Mouse (Mus musculus): ENCODE results near the gene Nans.

Nans gene

DNA sequence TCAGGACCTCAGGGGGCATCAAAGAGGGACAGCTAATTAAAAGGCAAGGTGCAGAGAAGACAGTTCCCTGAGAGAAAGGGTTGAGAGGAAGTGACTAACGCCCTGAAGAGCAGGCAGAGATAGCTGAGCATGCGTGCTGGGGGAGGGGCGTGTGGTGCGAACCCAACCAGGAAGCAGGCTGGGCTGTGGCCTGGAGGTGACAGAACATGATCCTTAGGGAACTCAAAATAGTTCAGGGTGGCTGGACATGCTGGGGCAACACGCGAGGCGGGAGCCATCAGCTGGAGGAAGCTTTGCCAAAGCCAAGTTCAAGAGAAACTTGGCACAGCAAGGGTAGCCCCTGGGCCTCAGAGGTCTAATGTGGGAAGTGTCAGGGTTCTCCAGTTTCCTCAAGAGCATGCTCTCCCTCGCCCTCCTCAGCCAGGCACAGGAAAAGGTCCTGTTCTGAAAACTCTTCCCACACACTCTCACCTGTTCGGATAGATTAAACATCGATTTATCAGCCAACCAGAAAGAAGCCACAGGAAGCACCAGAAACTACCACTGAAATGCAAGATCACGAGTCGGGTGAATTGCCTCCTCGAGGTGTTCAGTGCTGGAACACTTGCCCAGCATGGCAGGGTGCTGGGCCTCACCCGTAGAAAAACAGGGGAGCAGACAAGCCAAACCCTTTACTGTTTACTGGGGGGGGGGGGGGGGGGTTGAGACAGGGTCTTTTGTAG, 3.2 kb upstream of the Nans start:
- peak; percentile 28 for DNase-seq (ENCODE audit: extremely low read depth, low read depth, low spot score)

- DNase-seq (ENCODE audit: extremely low read depth, low read depth, low spot score): no peak
These were observed 1.7 kb upstream of the Nans start for GRCm38 (mm10) chr4:46487348-46487747.

- DNase-seq (ENCODE audit: extremely low read depth, low read depth, low spot score): no peak
These were observed 4.0 kb downstream of the Nans start for GRCm38 (mm10) chr4:46493071-46493470.

- no peak for DNase-seq (ENCODE audit: extremely low read depth, low read depth, low spot score)
These were observed 6.5 kb downstream of the Nans start for GRCm38 (mm10) chr4:46495543-46495942.

GRCm38 (mm10) chr4:46497286-46497892, 8.3 kb downstream of the Nans start:
- no peak for DNase-seq (ENCODE audit: extremely low read depth, low read depth, low spot score)

- DNase-seq (ENCODE audit: extremely low read depth, low read depth, low spot score): no peak
These were observed 9.5 kb downstream of the Nans start for GRCm38 (mm10) chr4:46498511-46498910.

DNA sequence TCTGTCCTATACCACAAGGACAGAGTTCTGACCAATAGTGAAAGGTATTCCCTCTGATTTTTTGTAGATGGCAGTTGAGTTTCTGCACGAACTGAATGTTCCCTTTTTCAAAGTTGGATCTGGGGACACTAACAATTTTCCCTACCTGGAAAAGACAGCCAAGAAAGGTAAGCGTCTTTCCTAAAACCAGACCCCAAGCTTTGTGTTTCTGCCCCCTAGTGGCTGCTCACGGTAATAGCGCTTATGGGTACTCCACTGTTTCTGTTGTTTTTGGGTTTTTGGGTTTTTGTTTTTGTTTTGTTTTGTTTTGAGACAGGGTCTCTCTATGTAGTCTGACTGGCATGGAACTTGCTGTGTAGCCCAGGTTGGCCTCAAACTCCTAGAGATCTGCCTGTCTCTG, 9.9 kb downstream of the Nans start:
- no peak for DNase-seq (ENCODE audit: extremely low read depth, low read depth, low spot score)

DNA sequence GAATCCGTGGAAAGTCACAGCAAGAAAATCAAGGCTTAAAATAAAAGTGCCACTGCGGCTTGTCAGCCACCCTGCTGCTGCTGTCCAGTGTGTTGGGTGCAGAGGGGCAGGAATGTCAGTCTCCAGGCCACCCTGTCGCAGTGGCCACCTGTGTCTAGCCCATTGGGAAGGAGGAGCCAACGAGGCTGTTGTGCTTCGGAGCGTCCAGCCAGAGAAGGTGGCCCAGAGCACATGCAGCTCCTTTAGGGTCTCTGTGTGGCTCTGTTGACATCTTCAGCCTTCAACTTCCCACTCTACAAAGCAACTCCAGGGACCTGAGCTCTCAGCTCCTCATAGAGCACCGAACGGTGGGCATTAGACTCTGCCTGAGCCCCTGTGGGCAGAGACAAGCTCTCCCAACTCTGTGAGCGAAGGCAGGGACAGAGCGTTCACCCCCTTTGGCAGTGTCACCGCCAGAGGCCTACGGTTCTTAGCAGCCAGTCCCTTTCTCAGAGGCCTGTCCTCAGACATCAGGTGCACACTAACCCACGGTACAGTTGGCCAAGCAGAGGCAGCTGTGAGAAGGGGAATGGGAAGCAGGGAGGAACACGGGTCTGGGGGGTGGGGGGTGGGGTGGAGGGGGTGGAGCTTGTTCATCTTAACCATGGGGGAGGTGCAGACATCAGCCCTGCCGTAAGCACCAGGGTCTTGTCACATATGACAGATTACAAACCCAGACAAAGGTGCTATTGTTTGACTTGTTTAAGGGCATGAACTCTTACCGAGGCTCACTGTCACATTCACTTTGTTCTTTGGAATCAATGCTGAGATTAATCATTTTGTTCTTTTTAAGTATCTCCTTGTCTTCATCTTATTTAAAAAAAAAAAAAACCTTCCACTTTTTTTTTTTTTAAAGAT, 13.8 kb downstream of the Nans start:
- DNase-seq (ENCODE audit: extremely low read depth, low read depth, low spot score): no peak

DNA sequence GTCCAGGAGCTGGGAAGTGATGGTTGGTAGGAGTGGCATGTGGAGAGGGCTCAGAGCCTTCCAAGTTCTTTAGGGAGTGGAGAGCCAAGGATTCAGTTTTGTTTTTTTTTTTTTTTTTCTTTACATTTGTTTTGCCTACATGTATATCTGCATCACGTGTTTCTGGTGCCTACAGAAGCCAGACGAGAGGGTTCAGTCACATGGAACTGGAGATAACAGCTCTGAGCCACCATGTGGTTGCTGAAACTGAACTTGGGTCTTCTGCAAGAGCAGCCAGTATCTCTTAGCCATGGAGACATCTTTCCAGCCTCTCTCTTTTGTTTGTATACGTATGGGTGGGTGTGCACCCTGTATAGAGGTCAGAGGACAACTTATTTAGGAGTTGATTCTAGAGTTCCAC, 14.8 kb downstream of the Nans start:
- DNase-seq (ENCODE audit: extremely low read depth, low read depth, low spot score): no peak

DNA sequence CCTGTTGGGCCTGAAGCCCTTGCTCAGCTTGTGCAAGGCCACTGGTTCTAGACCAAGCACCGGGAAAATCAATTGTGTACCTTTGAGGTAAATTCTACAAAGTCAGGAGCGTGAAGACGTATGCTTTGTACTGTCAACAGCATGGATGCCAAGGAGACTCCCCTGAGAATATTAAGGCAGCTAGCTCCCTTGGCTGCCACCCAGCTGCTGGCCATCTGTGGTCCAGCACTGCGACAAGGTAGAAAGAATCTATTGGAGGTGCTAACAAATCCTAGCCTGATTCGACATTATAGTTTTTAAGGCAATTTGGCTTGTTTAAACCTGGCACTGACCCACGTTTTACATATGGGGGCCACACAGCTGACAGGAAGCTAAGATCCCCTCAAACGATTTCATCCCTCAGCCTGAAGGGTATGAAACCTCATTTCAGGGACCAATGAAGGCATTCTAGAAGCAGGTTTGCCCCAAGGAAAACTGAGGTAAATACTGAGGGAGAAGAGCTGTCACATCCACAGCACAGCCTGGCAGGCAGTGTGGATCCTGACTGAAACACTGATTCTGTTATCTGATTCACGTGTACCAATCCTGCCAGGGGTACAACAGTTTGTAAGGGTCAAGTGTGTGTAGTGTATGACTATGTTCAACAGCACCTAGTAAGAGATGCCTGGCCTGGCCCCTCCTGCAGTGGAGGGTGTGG, 16.5 kb downstream of the Nans start:
- DNase-seq (ENCODE audit: extremely low read depth, low read depth, low spot score): no peak

GRCm38 (mm10) chr4:46506801-46507610, 18.0 kb downstream of the Nans start:
- peak; percentile 46 for DNase-seq (ENCODE audit: extremely low read depth, low read depth, low spot score)

- no peak for DNase-seq (ENCODE audit: extremely low read depth, low read depth, low spot score)
These were observed 18.9 kb downstream of the Nans start for GRCm38 (mm10) chr4:46507736-46508460.

DNA sequence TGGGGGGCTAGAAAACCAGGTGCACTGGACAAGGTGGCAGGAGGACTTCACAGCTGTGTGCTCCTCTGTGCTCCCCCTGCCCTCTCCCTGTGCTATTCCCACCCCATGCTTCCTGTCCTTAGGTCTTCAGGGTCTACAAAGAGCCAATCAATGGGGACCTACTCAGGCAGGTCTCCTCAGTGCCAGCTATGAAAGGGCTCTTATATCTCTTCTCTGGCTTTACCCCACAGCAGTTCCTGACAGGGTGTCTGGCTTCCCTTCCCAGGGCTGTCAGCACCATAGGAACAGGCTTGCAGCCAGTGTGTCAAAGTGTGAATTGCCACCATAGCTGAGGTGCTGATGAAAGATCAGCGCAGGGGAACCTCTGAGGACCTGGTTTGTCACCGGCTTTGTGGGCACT, 31.4 kb downstream of the Nans start:
- no peak for DNase-seq (ENCODE audit: extremely low read depth, low read depth, low spot score)

DNA sequence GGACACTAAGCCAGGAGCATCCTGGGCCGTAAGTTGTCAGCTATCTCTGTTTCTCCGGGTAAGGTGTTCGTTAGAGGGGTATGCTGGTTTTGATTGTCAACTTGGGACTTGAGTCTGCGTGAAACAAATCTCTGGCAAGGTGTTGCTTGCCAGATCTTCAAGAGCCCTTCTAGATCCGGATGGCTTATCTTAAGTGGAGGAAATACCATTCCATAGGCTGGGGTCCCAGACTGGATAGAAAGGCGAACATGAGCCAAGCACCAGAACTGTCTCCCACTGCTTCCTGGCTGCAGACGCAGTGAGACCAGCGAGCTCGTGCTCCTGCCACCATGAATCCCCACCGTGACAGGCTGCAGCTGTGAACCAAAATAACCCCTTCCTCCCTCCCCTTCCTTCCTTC, 32.4 kb downstream of the Nans start:
- no peak for DNase-seq (ENCODE audit: extremely low read depth, low read depth, low spot score)

- DNase-seq (ENCODE audit: extremely low read depth, low read depth, low spot score): no peak
These were observed 34.3 kb downstream of the Nans start for GRCm38 (mm10) chr4:46523324-46523723.

DNA sequence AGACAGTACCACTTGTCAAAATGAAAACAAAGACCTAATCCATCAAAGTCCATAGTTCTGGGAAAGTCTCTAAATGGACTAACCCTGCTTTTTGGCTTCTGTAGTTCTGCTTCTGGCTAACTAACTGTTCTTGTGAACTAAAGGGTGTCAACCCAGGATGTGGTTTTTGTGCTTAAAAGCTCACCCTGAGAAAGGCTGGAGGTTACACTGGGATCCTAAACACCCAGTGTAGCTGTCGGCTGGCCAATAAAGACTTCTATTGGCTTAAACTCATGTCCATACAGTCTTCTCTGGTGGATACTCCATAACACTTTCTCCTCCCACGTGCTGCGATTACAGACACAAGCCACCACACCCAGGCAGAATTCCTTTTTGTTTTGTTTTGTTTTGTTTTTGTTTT, 37.2 kb downstream of the Nans start:
- no peak for DNase-seq (ENCODE audit: extremely low read depth, low read depth, low spot score)

GRCm38 (mm10) chr4:46526798-46527557, 37.9 kb downstream of the Nans start:
- no peak for DNase-seq (ENCODE audit: extremely low read depth, low read depth, low spot score)

- DNase-seq (ENCODE audit: extremely low read depth, low read depth, low spot score): no peak
These were observed 38.5 kb downstream of the Nans start for GRCm38 (mm10) chr4:46527558-46527926.

DNA sequence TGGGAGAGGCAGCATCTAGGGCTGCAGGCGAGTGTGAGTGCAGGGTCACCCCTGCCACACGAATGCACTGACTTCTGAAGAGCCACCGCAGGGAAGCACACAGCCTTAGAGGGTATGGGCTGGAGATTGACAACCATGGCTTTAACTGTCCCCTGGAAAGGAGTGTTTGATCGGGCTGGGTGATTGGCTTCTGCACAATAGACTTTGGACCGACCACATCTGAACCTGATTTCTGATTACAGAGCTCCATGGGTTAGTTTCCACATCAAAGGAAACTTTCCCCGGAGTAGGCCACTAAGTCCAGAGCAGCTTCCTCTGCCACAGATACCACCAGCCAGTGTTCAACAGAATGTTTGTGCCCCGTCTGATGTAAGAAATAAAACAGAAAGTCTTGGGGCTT, 40.7 kb downstream of the Nans start:
- no peak for DNase-seq (ENCODE audit: extremely low read depth, low read depth, low spot score)

Data from fat pad, adult 2 months (tissue).